15 mouse cellular contexts compared by ENCODE assay signal in the genomic region with DNA sequence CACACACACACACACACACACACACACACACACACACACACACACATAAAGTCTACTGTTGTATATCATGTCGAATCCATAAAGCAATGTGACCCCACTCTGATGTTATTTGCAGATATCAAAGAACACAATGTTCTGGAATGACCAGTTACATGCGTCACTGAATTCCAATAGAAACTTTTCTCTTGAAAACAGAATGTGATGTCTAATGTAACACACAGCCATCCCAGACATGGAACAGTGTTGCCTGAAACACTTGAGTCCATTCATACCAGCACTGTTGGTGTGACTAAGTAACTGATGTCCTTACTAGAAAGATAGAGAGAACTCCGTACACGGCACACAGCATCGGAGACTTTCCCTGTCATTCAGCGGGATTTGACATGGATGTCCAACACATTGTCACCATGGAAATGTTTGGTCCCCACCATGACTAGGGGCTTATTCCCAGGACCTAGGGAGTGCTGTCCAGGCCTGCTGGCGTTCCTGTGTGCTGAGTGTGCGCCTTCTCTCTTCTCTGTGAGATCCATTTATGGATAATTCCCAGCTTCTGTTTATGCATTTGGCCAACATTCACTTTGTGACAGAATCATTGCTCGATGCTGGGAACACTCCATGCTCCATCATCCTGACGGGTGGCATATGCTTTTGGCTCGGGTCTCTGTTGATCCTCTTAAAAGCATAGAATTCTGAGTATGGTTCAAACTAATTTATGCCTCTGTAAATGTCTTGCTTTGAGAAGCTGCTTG.
DNase-seq lines count a peak whose midpoint lies in the region; ATAC-seq and TF ChIP-seq lines count a peak whose summit lies in the region.
"Had no signal": no experiment of that assay in that cellular context is flagged by ENCODE, and none has a peak within 500 bp of the region (broad histone marks: within the 10 kb centered on the region; RNA-seq: fewer than 3 reads in every experiment).

No protein-coding gene starts in this region.

- no peak overlapping the region for H3K27ac ChIP-seq in layer of hippocampus, adult 2 months
- H3K27ac ChIP-seq in stomach, embryonic 14.5 days (ENCODE audit: low read length) = peak overlapping the region; percentile 73
- H3K27ac ChIP-seq: gastrocnemius, adult 2 months; heart, embryonic 15.5 days; limb, embryonic 12.5 days had no signal

- H3K9me3 ChIP-seq in stomach, embryonic 14.5 days (ENCODE audit: control insufficient read depth, low read depth, low read length) = no peaks in the 10 kb centered on the region
- H3K9me3 ChIP-seq: G1E; heart, embryonic 15.5 days; limb, embryonic 12.5 days; megakaryocyte, embryonic 14.5 days had no signal

- 57% methylated on average over 11 of the region's 11 CpGs for WGBS in stomach, embryonic 14.5 days

- TF ChIP-seq CTCF in layer of hippocampus, adult 2 months (conservative IDR thresholded peaks at IDR 0.05) = no peak

- H3K36me3 ChIP-seq in stomach, embryonic 14.5 days (ENCODE audit: control insufficient read depth, insufficient read depth, low read length) = no peaks in the 10 kb centered on the region
- H3K36me3 ChIP-seq: G1E; heart, embryonic 15.5 days; limb, embryonic 12.5 days had no signal

- no peaks in the 10 kb centered on the region for H3K27me3 ChIP-seq in stomach, embryonic 14.5 days (ENCODE audit: control insufficient read depth, insufficient read depth, low read length)
- H3K27me3 ChIP-seq: heart, embryonic 15.5 days; limb, embryonic 12.5 days had no signal

- ATAC-seq in stomach, embryonic 14.5 days (ENCODE audit: insufficient number of reproducible peaks, insufficient read depth, low FRiP score, low read depth) = peak; percentile 80

- H3K4me2 ChIP-seq in stomach, embryonic 14.5 days (replicated peaks; ENCODE audit: low read depth, low read length) = no peak overlapping the region
- H3K4me2 ChIP-seq: heart, embryonic 15.5 days; limb, embryonic 12.5 days had no signal

- peaks cover 9% of the 10 kb centered on the region for H3K4me1 ChIP-seq in stomach, embryonic 14.5 days (ENCODE audit: control insufficient read depth, insufficient read depth, low read length)
- H3K4me1 ChIP-seq: heart, embryonic 15.5 days; megakaryocyte, embryonic 14.5 days had no signal

- no peak overlapping the region for H3K9ac ChIP-seq in stomach, embryonic 14.5 days (replicated peaks; ENCODE audit: low read depth, low read length)
- H3K9ac ChIP-seq: heart, embryonic 15.5 days; limb, embryonic 12.5 days had no signal

- H3K4me3 ChIP-seq in layer of hippocampus, adult 2 months = no peak overlapping the region
- H3K4me3 ChIP-seq in stomach, embryonic 14.5 days (ENCODE audit: low read depth, low read length) = no peak overlapping the region
- H3K4me3 ChIP-seq: gastrocnemius, adult 2 months; heart, embryonic 15.5 days; limb, embryonic 12.5 days; megakaryocyte, embryonic 14.5 days had no signal

- peak; percentile 10 for DNase-seq in embryo, embryonic 10.5 days (ENCODE audit: low spot score)
- no peak for DNase-seq in embryo, embryonic 9.5 days (ENCODE audit: extremely low spot score)
- DNase-seq in layer of hippocampus, adult 11-12 months (ENCODE audit: low spot score) = peak; percentile 13
- no peak for DNase-seq in layer of hippocampus, postnatal 25 days (ENCODE audit: extremely low spot score in 1 of 2, low spot score in 1 of 2)
- peak; percentile 17 to 26 for DNase-seq in layer of hippocampus, adult 2 months (ENCODE audit: low spot score in 2 of 2)
- no peak for DNase-seq in heart, adult 11 months
- no peak for DNase-seq in right cerebral cortex, postnatal 36 days (ENCODE audit: low spot score in 2 of 2)
- DNase-seq: gastrocnemius, adult 2 months; right cerebral cortex, postnatal 14 days; thymus, adult 18-20 months had no signal

Comparison
In these comparisons a context has a peak if more than half of its experiments do, and no peak if none do; other contexts are left out.
1. DNase-seq: peak in embryo, embryonic 10.5 days (single experiment), layer of hippocampus, adult 11-12 months (single experiment) and layer of hippocampus, adult 2 months (2 of 2); none in embryo, embryonic 9.5 days (single experiment), layer of hippocampus, postnatal 25 days (0 of 2), heart, adult 11 months (single experiment) and right cerebral cortex, postnatal 36 days (0 of 2).